Mouse (Mus musculus) inflammation-experienced regulatory T-cells, adult 16 weeks (primary cell): ENCODE results near the gene Ndufs6. TPM values are rescaled to one million over a fixed set of nuclear protein-coding genes. Genes with fewer than 3 reads are reported as not detected.

ENCODE experiments used
- polyA plus RNA-seq: library from polyadenylated mRNA; unstranded; fragments of 100-300 nt; shearing (Covaris generic); gene quantifications from one replicate; pipeline ENCODE4 v1.2.1, GENCODE M21; 2017

Gene Ndufs6
- 200 TPM for polyA plus RNA-seq

GRCm38 (mm10) chr13:73327827-73328698 is at the start of gene Ndufs6, which contains the start of gene Mrpl36:
TSS of gene Ndufs6 (minus strand) at chr13:73328542.
TSS of gene Mrpl36 (plus strand) at chr13:73328513.

Other genes starting within 250 kb of the Ndufs6 start
- not detected for gene Irx4, start 68.1 kb downstream of the Ndufs6 start, polyA plus RNA-seq
- gene Mrpl36, start within 50 bp of the Ndufs6 start, polyA plus RNA-seq = 100 TPM
- 37.3 TPM for gene Lpcat1, start 138.7 kb upstream of the Ndufs6 start, polyA plus RNA-seq
- gene Slc6a3, start 208.2 kb upstream of the Ndufs6 start, polyA plus RNA-seq = not detected